Mouse (Mus musculus) CH12.LX (cell line): ENCODE results near the gene Nanos2. TPM values are rescaled to one million over a fixed set of nuclear protein-coding genes. Genes with fewer than 3 reads are reported as not detected.

Source experiments
- DNase-seq: peaks from one replicate; pipeline ENCODE4 v3.0.0-alpha.2; 2013; ENCODE audit errors: extremely low read depth
- H3K27ac ChIP-seq: 2 replicates; pipeline ENCODE4 v1.5.1; 2012; ENCODE audit warnings: low read depth, mild to moderate bottlenecking, control low read depth, moderate library complexity; ENCODE audit not compliant: insufficient read depth
- H3K27me3 ChIP-seq: replicated peaks from 2 replicates; pipeline ENCODE3; 2012; ENCODE audit warnings: inconsistent platforms
- H3K36me3 ChIP-seq, 2 experiments: replicated peaks in 1 of 2; 2 replicates each; pipeline versions ENCODE3 to v1.6.1; 2012; ENCODE audit warnings: inconsistent platforms in 1 of 2, low read length in 1 of 2, mild to moderate bottlenecking in 1 of 2, mixed read lengths in 1 of 2, moderate library complexity in 1 of 2; ENCODE audit not compliant: control insufficient read depth in 1 of 2, insufficient read depth in 1 of 2
- H3K4me1 ChIP-seq, 2 experiments: 2 replicates each; pipeline ENCODE4 v1.6.1; 2012; ENCODE audit warnings: inconsistent platforms in 1 of 2, moderate library complexity in 1 of 2; ENCODE audit not compliant: insufficient read depth in 2 of 2, control insufficient read depth in 1 of 2
- H3K4me2 ChIP-seq: 2 replicates; pipeline ENCODE4 v1.6.1; 2012; ENCODE audit warnings: low read depth, mild to moderate bottlenecking, control low read depth; ENCODE audit not compliant: poor library complexity, insufficient read depth, severe bottlenecking
- H3K4me3 ChIP-seq, 3 experiments: fragments of 150-350 bp in 1 of 3; sonication (generic) in 1 of 3; replicated peaks in 1 of 3; 2 replicates each; pipeline versions ENCODE3 to v1.5.1; 2011 to 2012; ENCODE audit warnings: low read depth in 2 of 3, low read length in 2 of 3, mild to moderate bottlenecking in 2 of 3, moderate library complexity in 2 of 3, control low read depth in 1 of 3, improper control_type of control experiment in 1 of 3, inconsistent platforms in 1 of 3, mixed read lengths in 1 of 3; ENCODE audit not compliant: poor library complexity in 1 of 3
- H3K79me2 ChIP-seq: replicated peaks from 2 replicates; pipeline ENCODE4 v1.6.1; 2012; ENCODE audit warnings: mild to moderate bottlenecking, moderate library complexity; ENCODE audit not compliant: control insufficient read depth, poor library complexity, insufficient read depth, severe bottlenecking; ENCODE audit errors: extremely low read depth
- H3K9ac ChIP-seq: 2 replicates; pipeline ENCODE4 v1.6.1; 2012; ENCODE audit warnings: low read depth, mild to moderate bottlenecking, control low read depth, moderate library complexity; ENCODE audit not compliant: insufficient read depth
- H3K9me3 ChIP-seq: replicated peaks from 2 replicates; pipeline ENCODE3; 2012; ENCODE audit warnings: low read length, inconsistent platforms, mixed read lengths
- CTCF ChIP-seq, 2 experiments: IDR thresholded peaks in 1 of 2; conservative IDR thresholded peaks in 1 of 2; 2 replicates each; pipeline ENCODE4 v1.5.1; 2011 to 2012; ENCODE audit warnings: low read depth in 2 of 2, low read length in 2 of 2, improper control_type of control experiment in 1 of 2, inconsistent platforms in 1 of 2, mild to moderate bottlenecking in 1 of 2, moderate library complexity in 1 of 2
- ELF1 ChIP-seq: IDR thresholded peaks from 2 replicates; pipeline ENCODE4 v1.6.1; 2014; ENCODE audit warnings: low read depth, mild to moderate bottlenecking, inconsistent platforms, low read length, improper control_type of control experiment
- EP300 ChIP-seq: IDR thresholded peaks from 2 replicates; pipeline ENCODE4 v1.6.1; 2011; ENCODE audit warnings: low read length, improper control_type of control experiment
- ETS1 ChIP-seq: conservative IDR thresholded peaks from 2 replicates; pipeline ENCODE4 v1.6.1; 2012; ENCODE audit warnings: low read depth, mild to moderate bottlenecking, inconsistent platforms, low read length, improper control_type of control experiment, moderate library complexity
- GABPA ChIP-seq: IDR thresholded peaks from 2 replicates; pipeline ENCODE4 v1.6.1; 2012; ENCODE audit warnings: low read depth, low read length, improper control_type of control experiment, inconsistent platforms; ENCODE audit not compliant: insufficient replicate concordance
- HCFC1 ChIP-seq: IDR thresholded peaks from 2 replicates; pipeline ENCODE4 v1.6.1; 2012; ENCODE audit warnings: low read depth, mild to moderate bottlenecking, inconsistent platforms, low read length, improper control_type of control experiment
- JUN ChIP-seq: IDR thresholded peaks from 2 replicates; pipeline ENCODE4 v1.6.1; 2011; ENCODE audit warnings: low read depth, mild to moderate bottlenecking, low read length, improper control_type of control experiment, moderate library complexity; ENCODE audit not compliant: insufficient read depth
- KAT2A ChIP-seq: IDR thresholded peaks from 2 replicates; pipeline ENCODE4 v1.6.1; 2012; ENCODE audit warnings: low read length, improper control_type of control experiment, inconsistent platforms; ENCODE audit not compliant: insufficient replicate concordance
- MAX ChIP-seq: IDR thresholded peaks from 2 replicates; pipeline ENCODE4 v1.6.1; 2011; ENCODE audit warnings: low read length, improper control_type of control experiment
- MEF2A ChIP-seq: IDR thresholded peaks from 2 replicates; pipeline ENCODE4 v1.6.1; 2014; ENCODE audit warnings: low read depth, mild to moderate bottlenecking, inconsistent platforms, low read length, improper control_type of control experiment, borderline replicate concordance
- MYC ChIP-seq: IDR thresholded peaks from 2 replicates; pipeline ENCODE4 v1.6.1; 2011; ENCODE audit warnings: low read depth, mild to moderate bottlenecking, improper control_type of control experiment, low read length
- NELFE ChIP-seq: IDR thresholded peaks from 2 replicates; pipeline ENCODE4 v1.6.1; 2011; ENCODE audit warnings: low read depth, low read length, improper control_type of control experiment
- POLR2A ChIP-seq: IDR thresholded peaks from 2 replicates; pipeline ENCODE4 v1.6.1; 2011; ENCODE audit warnings: low read depth, mild to moderate bottlenecking, improper control_type of control experiment, low read length
- RCOR1 ChIP-seq: conservative IDR thresholded peaks from 2 replicates; pipeline ENCODE4 v1.6.1; 2012; ENCODE audit warnings: low read depth, mild to moderate bottlenecking, inconsistent platforms, low read length, improper control_type of control experiment
- SMC3 ChIP-seq: IDR thresholded peaks from 2 replicates; pipeline ENCODE4 v1.6.1; 2011; ENCODE audit warnings: low read depth, low read length, improper control_type of control experiment
- TBP ChIP-seq: conservative IDR thresholded peaks from 2 replicates; pipeline ENCODE4 v1.6.1; 2011; ENCODE audit warnings: low read depth, low read length, improper control_type of control experiment
- UBTF ChIP-seq: IDR thresholded peaks from 2 replicates; pipeline ENCODE4 v1.6.1; 2012; ENCODE audit warnings: low read depth, mild to moderate bottlenecking, inconsistent platforms, low read length, improper control_type of control experiment, moderate library complexity
- USF1 ChIP-seq: IDR thresholded peaks from 2 replicates; pipeline ENCODE4 v1.6.1; 2014; ENCODE audit warnings: low read depth, mild to moderate bottlenecking, inconsistent platforms, low read length, improper control_type of control experiment
- USF2 ChIP-seq: conservative IDR thresholded peaks from 2 replicates; pipeline ENCODE4 v1.6.1; 2011; ENCODE audit warnings: low read depth, low read length, improper control_type of control experiment
- dilution Hi-C: fragments of 300-500 bp; cut with MboI; formaldehyde crosslinking; loops from 2 replicates; pipeline ENCODE4 v1.14.3; 2020; ENCODE audit warnings: low sequenced_read_pairs; ENCODE audit not compliant: extremely low pct_unique_long_range_greater_than_20kb, extremely low pct_ligation_motif_present
- in situ Hi-C: fragments of 300-500 bp; cut with MboI; formaldehyde crosslinking; loops from 3 replicates; pipeline ENCODE4 v1.14.3; 2019; ENCODE audit warnings: low sequenced_read_pairs, low pct_ligation_motif_present, low pct_unique_long_range_greater_than_20kb, mixed read lengths
- polyA plus RNA-seq: library from polyadenylated mRNA; unstranded; fragments of >175 nt; gene quantifications from 2 replicates; pipeline ENCODE4 v1.2.1, GENCODE M21; 2012; ENCODE audit warnings: low read depth; ENCODE audit not compliant: insufficient read length
- total RNA-seq, 2 experiments: library from RNA; depleted of rRNA; stranded (reverse); fragments of 300-350 nt in 1 of 2; fragments of >200 nt in 1 of 2; gene quantifications; 2 replicates each; pipeline ENCODE4 v1.2.3; 2012 to 2014

Gene Nanos2
- total and polyA plus RNA-seq, 3 experiments = not detected

- Histone ChIP-seq H3K4me3 (peak overlapping the region; percentile 46 to 54 (median 53)), H3K9me3 (peaks cover 2% of the 10 kb centered on the region), H3K9ac (peak overlapping the region; percentile 89), H3K27me3 (peaks cover 35% of the 10 kb centered on the region), H3K36me3 (peaks cover 12 to 50% of the 10 kb centered on the region in 2 experiments), H3K4me1 (peaks cover 7 to 16% of the 10 kb centered on the region in 2 experiments), H3K79me2 (no peaks in the 10 kb centered on the region), H3K4me2 (peak overlapping the region; percentile 69), H3K27ac (no peak overlapping the region)
- DNase-seq = no peak
- no peak for TF ChIP-seq SMC3
- TF ChIP-seq MAX = no peak
- no peak for TF ChIP-seq NELFE
- TF ChIP-seq JUN = no peak
- no peak for TF ChIP-seq KAT2A
- no peak for TF ChIP-seq ETS1
- TF ChIP-seq USF1 = no peak
- no peak for TF ChIP-seq USF2
- TF ChIP-seq HCFC1 = no peak
- no peak for TF ChIP-seq ELF1
- TF ChIP-seq MEF2A = no peak
- TF ChIP-seq CTCF (conservative IDR thresholded peaks at IDR 0.05 in 1 of 2, IDR thresholded peaks at IDR 0.05 in 1 of 2; ENCODE audit: low read depth in 2 of 2, low read length in 2 of 2) = no peak
- TF ChIP-seq POLR2A = no peak
- no peak for TF ChIP-seq EP300
- TF ChIP-seq UBTF = no peak
- TF ChIP-seq MYC = no peak
- TF ChIP-seq TBP = no peak
- no peak for TF ChIP-seq RCOR1
- in situ Hi-C loops = no loop called here
- dilution Hi-C loops = no loop called here
These were observed 4.6 kb downstream of the Nanos2 start for GRCm38 (mm10) chr7:18991660-18992293.

GRCm38 (mm10) chr7:18992294-18992675 is 5.1 kb downstream of the Nanos2 start:
- H3K36me3 ChIP-seq = peaks cover 12 to 52% of the 10 kb centered on the region in 2 experiments
- H3K4me2 ChIP-seq = no peak overlapping the region
- DNase-seq = no peak
- TF ChIP-seq GABPA = no peak
- in situ Hi-C loops = no loop called here
- peaks cover 30% of the 10 kb centered on the region for H3K27me3 ChIP-seq
- no peak overlapping the region for H3K27ac ChIP-seq
- H3K79me2 ChIP-seq = no peaks in the 10 kb centered on the region
- dilution Hi-C loops = no loop called here
- H3K9me3 ChIP-seq = peaks cover 2% of the 10 kb centered on the region
- no peak overlapping the region for H3K4me3 ChIP-seq
- H3K4me1 ChIP-seq = peaks cover 7 to 16% of the 10 kb centered on the region in 2 experiments
- H3K9ac ChIP-seq = no peak overlapping the region
